Mouse (Mus musculus): ENCODE measurements at regions not wholly inside any gene's neighbourhood (a gene's known extent, or its start where the extent isn't known, plus 50 kb on each side); places are given as distances from the start of the nearest gene placed in this dataset.

GRCm38 (mm10) chr6:51641965-51642364, 118.3 kb downstream of the Snx10 start:
- Histone ChIP-seq H3K4me3 (replicated peaks) (no peak overlapping the region), H3K4me2 (replicated peaks) (no peak overlapping the region), H3K36me3 (no peaks in the 10 kb centered on the region), H3K9me3 (no peaks in the 10 kb centered on the region), H3K4me1 (replicated peaks) (peaks cover 8% of the 10 kb centered on the region), H3K27me3 (no peaks in the 10 kb centered on the region), H3K27ac (no peak overlapping the region), H3K9ac (replicated peaks) (no peak overlapping the region)
- 94% methylated on average over 5 of the region's 5 CpGs for whole genome bisulfite sequencing
- ATAC-seq, result no peak

- Histone ChIP-seq H3K27ac (peak overlapping the region; percentile 78), H3K36me3 (no peaks in the 10 kb centered on the region), H3K4me3 (replicated peaks) (no peak overlapping the region), H3K9me3 (no peaks in the 10 kb centered on the region), H3K27me3 (no peaks in the 10 kb centered on the region), H3K4me1 (replicated peaks) (0 out of 2 replicates have a peak, but pooled peaks cover 12% of the 10 kb centered on the region), H3K9ac (replicated peaks) (no peak overlapping the region), H3K4me2 (replicated peaks) (no peak overlapping the region)
- peak; percentile 55; the same call in 1 of the 2 replicates for ATAC-seq
- 67% methylated on average over 7 of the region's 7 CpGs for WGBS
Measured at GRCm38 (mm10) chr6:51648813-51649212, 125.1 kb downstream of the Snx10 start.

- 90% methylated on average over 8 of the region's 8 CpGs for WGBS
- Histone ChIP-seq H3K27ac (no peak overlapping the region), H3K4me3 (replicated peaks) (no peak overlapping the region), H3K9ac (replicated peaks) (no peak overlapping the region), H3K9me3 (no peaks in the 10 kb centered on the region), H3K36me3 (no peaks in the 10 kb centered on the region), H3K27me3 (no peaks in the 10 kb centered on the region), H3K4me2 (replicated peaks) (no peak overlapping the region), H3K4me1 (replicated peaks) (peaks cover 42% of the 10 kb centered on the region)
- ATAC-seq, result no peak
Measured at GRCm38 (mm10) chr6:51653753-51654152, 130.1 kb downstream of the Snx10 start.

GRCm38 (mm10) chr6:51654991-51655390, 131.3 kb downstream of the Snx10 start:
- ATAC-seq, result no peak
- H3K27me3 ChIP-seq, result no peaks in the 10 kb centered on the region
- H3K4me1 ChIP-seq (replicated peaks), result peaks cover 37% of the 10 kb centered on the region
- H3K4me3 ChIP-seq (replicated peaks), result no peak overlapping the region
- peak overlapping the region; percentile 87; the same call in 1 of the 2 replicates for H3K27ac ChIP-seq
- H3K9me3 ChIP-seq, result no peaks in the 10 kb centered on the region
- no peak overlapping the region for H3K9ac ChIP-seq (replicated peaks)
- H3K36me3 ChIP-seq, result no peaks in the 10 kb centered on the region
- 96% methylated on average over 4 of the region's 4 CpGs for WGBS
- no peak overlapping the region for H3K4me2 ChIP-seq (replicated peaks)

- Histone ChIP-seq H3K36me3 (no peaks in the 10 kb centered on the region), H3K4me3 (replicated peaks) (no peak overlapping the region), H3K27ac (peak overlapping the region; percentile 87), H3K4me1 (replicated peaks) (peaks cover 37% of the 10 kb centered on the region), H3K27me3 (no peaks in the 10 kb centered on the region), H3K9me3 (no peaks in the 10 kb centered on the region), H3K9ac (replicated peaks) (no peak overlapping the region), H3K4me2 (replicated peaks) (no peak overlapping the region)
- no peak for ATAC-seq
- WGBS, result 50% methylated on average over 7 of the region's 7 CpGs
Measured at GRCm38 (mm10) chr6:51656078-51656477, 132.4 kb downstream of the Snx10 start.

- ATAC-seq, result peak; percentile 91
- no peaks in the 10 kb centered on the region for H3K27me3 ChIP-seq
- 26% methylated on average over 12 of the region's 12 CpGs for WGBS
- no peaks in the 10 kb centered on the region for H3K9me3 ChIP-seq
- no peaks in the 10 kb centered on the region for H3K36me3 ChIP-seq
- no peak overlapping the region for H3K4me3 ChIP-seq (replicated peaks)
- H3K4me1 ChIP-seq (replicated peaks), result peaks cover 37% of the 10 kb centered on the region
- no peak overlapping the region for H3K4me2 ChIP-seq (replicated peaks)
- H3K27ac ChIP-seq, result peak overlapping the region; percentile 87
- no peak overlapping the region; the same call in 1 of the 2 replicates for H3K9ac ChIP-seq (replicated peaks)
Measured at GRCm38 (mm10) chr6:51656883-51657640, 133.4 kb downstream of the Snx10 start.

GRCm38 (mm10) chr6:51658360-51658759, 134.7 kb downstream of the Snx10 start:
- H3K4me2 ChIP-seq (replicated peaks), result no peak overlapping the region
- H3K4me1 ChIP-seq (replicated peaks), result peaks cover 37% of the 10 kb centered on the region
- 7% methylated on average over 8 of the region's 8 CpGs for WGBS
- peak overlapping the region; percentile 87 for H3K27ac ChIP-seq
- no peak overlapping the region for H3K9ac ChIP-seq (replicated peaks)
- H3K9me3 ChIP-seq, result no peaks in the 10 kb centered on the region
- H3K27me3 ChIP-seq, result no peaks in the 10 kb centered on the region
- no peak for ATAC-seq
- H3K4me3 ChIP-seq (replicated peaks), result no peak overlapping the region
- H3K36me3 ChIP-seq, result no peaks in the 10 kb centered on the region

- no peak for ATAC-seq
- WGBS, result 96% methylated on average over 3 of the region's 3 CpGs
Measured at GRCm38 (mm10) chr6:51663178-51663577, 139.5 kb downstream of the Snx10 start.

GRCm38 (mm10) chr6:51664049-51664448, 140.3 kb downstream of the Snx10 start:
- peaks cover 4% of the 10 kb centered on the region; the same call in 1 of the 2 replicates for H3K36me3 ChIP-seq
- H3K4me3 ChIP-seq (replicated peaks), result no peak overlapping the region
- no peak overlapping the region for H3K4me2 ChIP-seq (replicated peaks)
- ATAC-seq, result no peak
- H3K4me1 ChIP-seq (replicated peaks), result no peaks in the 10 kb centered on the region
- H3K9ac ChIP-seq (replicated peaks), result no peak overlapping the region
- H3K9me3 ChIP-seq, result peaks cover 14% of the 10 kb centered on the region; the same call in 1 of the 2 replicates
- 95% methylated on average over 5 of the region's 5 CpGs for WGBS
- H3K27me3 ChIP-seq, result no peaks in the 10 kb centered on the region
- no peak overlapping the region for H3K27ac ChIP-seq

More at GRCm38 (mm10) chr6:51663178-51663577, 139.5 kb downstream of the Snx10 start:
- Histone ChIP-seq H3K9me3 (peaks cover 14% of the 10 kb centered on the region; the same call in 1 of the 2 replicates), H3K9ac (replicated peaks) (no peak overlapping the region), H3K27ac (no peak overlapping the region), H3K36me3 (peaks cover 4% of the 10 kb centered on the region; the same call in 1 of the 2 replicates), H3K4me3 (replicated peaks) (no peak overlapping the region), H3K4me2 (replicated peaks) (no peak overlapping the region), H3K4me1 (replicated peaks) (peaks cover 8% of the 10 kb centered on the region), H3K27me3 (no peaks in the 10 kb centered on the region)

- WGBS, result 81% methylated on average over 3 of the region's 3 CpGs
- peaks cover 4% of the 10 kb centered on the region; the same call in 1 of the 2 replicates for H3K36me3 ChIP-seq
- no peak overlapping the region for H3K4me3 ChIP-seq (replicated peaks)
- H3K9me3 ChIP-seq, result peaks cover 14% of the 10 kb centered on the region; the same call in 1 of the 2 replicates
- H3K27me3 ChIP-seq, result no peaks in the 10 kb centered on the region
- no peak overlapping the region for H3K27ac ChIP-seq
- ATAC-seq, result no peak
- no peaks in the 10 kb centered on the region for H3K4me1 ChIP-seq (replicated peaks)
- no peak overlapping the region for H3K4me2 ChIP-seq (replicated peaks)
- no peak overlapping the region for H3K9ac ChIP-seq (replicated peaks)
Measured at GRCm38 (mm10) chr6:51667022-51667421, 143.3 kb downstream of the Snx10 start.

- Histone ChIP-seq H3K4me2 (replicated peaks) (no peak overlapping the region), H3K4me3 (replicated peaks) (no peak overlapping the region), H3K27ac (peak overlapping the region; percentile 72; the same call in 1 of the 2 replicates), H3K9ac (replicated peaks) (no peak overlapping the region), H3K9me3 (no peaks in the 10 kb centered on the region), H3K27me3 (no peaks in the 10 kb centered on the region), H3K36me3 (no peaks in the 10 kb centered on the region), H3K4me1 (replicated peaks) (peaks cover 13% of the 10 kb centered on the region)
- no peak for ATAC-seq
- 66% methylated on average over 13 of the region's 13 CpGs for WGBS
Measured at GRCm38 (mm10) chr6:51675342-51675945, 151.7 kb downstream of the Snx10 start.

All from midbrain, embryonic 13.5 days (tissue).